Mouse (Mus musculus): Measurements from ENCODE around the gene Matk. TPM values are rescaled to one million over a fixed set of nuclear protein-coding genes. Genes with fewer than 3 reads are reported as not detected.
A peak's percentile ranks its signal among the peaks of the same experiment; 100 is the strongest.

The Matk gene
- polyA plus RNA-seq, 1 experiment from 2014 or later = 3.9 TPM

- Histone ChIP-seq H3K4me2 (replicated peaks; ENCODE audit: low read depth, low read length) (no peak overlapping the region), H3K4me3 (ENCODE audit: low read depth, low read length) (no peak overlapping the region), H3K4me1 (ENCODE audit: control insufficient read depth, insufficient read depth, low read length) (peaks cover 19% of the 10 kb centered on the region; the same call in 1 of the 2 replicates), H3K9me3 (ENCODE audit: control insufficient read depth, low read depth, low read length) (no peaks in the 10 kb centered on the region), H3K27ac (ENCODE audit: low read length) (no peak overlapping the region), H3K36me3 (ENCODE audit: control insufficient read depth, insufficient read depth, low read length) (peaks cover 34% of the 10 kb centered on the region), H3K9ac (replicated peaks; ENCODE audit: low read depth, low read length) (no peak overlapping the region), H3K27me3 (ENCODE audit: control insufficient read depth, insufficient read depth, low read length) (no peaks in the 10 kb centered on the region)
- ATAC-seq (ENCODE audit: insufficient number of reproducible peaks, insufficient read depth, low FRiP score, low read depth) = no peak
- WGBS = 20% methylated on average over 7 of the region's 9 CpGs
Observed at GRCm38 (mm10) chr10:81304597-81305238, 52.0 kb downstream of the Matk start.

DNA sequence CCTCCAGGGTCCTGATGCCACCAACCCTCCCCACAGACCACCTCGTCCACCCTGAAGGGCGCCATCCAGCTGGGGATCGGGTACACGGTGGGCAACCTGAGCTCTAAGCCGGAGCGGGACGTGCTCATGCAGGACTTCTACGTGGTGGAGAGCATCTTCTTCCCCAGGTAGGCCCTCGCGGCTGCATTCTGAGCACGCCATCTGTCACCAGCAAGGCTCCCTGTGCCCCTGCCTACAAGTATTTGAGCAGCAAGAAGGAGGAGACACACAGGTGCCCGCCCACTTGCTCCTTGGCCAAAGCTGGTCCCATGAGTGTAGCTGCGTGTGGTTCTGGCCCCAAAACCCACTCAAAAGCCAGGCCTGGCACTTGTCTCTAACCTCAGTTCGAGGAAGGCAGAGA lies 52.9 kb downstream of the Matk start:
- Histone ChIP-seq H3K4me3 (ENCODE audit: low read depth, low read length) (no peak overlapping the region), H3K27ac (ENCODE audit: low read length) (no peak overlapping the region), H3K9ac (replicated peaks; ENCODE audit: low read depth, low read length) (no peak overlapping the region), H3K4me1 (ENCODE audit: control insufficient read depth, insufficient read depth, low read length) (peaks cover 14% of the 10 kb centered on the region; the same call in 1 of the 2 replicates), H3K9me3 (ENCODE audit: control insufficient read depth, low read depth, low read length) (no peaks in the 10 kb centered on the region), H3K27me3 (ENCODE audit: control insufficient read depth, insufficient read depth, low read length) (no peaks in the 10 kb centered on the region), H3K36me3 (ENCODE audit: control insufficient read depth, insufficient read depth, low read length) (peaks cover 40% of the 10 kb centered on the region), H3K4me2 (replicated peaks; ENCODE audit: low read depth, low read length) (no peak overlapping the region)
- no peak for ATAC-seq (ENCODE audit: insufficient number of reproducible peaks, insufficient read depth, low FRiP score, low read depth)
- 95% methylated on average over 14 of the region's 14 CpGs for WGBS

GRCm38 (mm10) chr10:81306173-81306668 lies 53.5 kb downstream of the Matk start:
- Histone ChIP-seq H3K4me1 (ENCODE audit: control insufficient read depth, insufficient read depth, low read length) (0 out of 2 replicates have a peak, but pooled peaks cover 10% of the 10 kb centered on the region), H3K36me3 (ENCODE audit: control insufficient read depth, insufficient read depth, low read length) (peaks cover 46% of the 10 kb centered on the region), H3K9ac (replicated peaks; ENCODE audit: low read depth, low read length) (no peak overlapping the region), H3K27ac (ENCODE audit: low read length) (no peak overlapping the region), H3K4me2 (replicated peaks; ENCODE audit: low read depth, low read length) (no peak overlapping the region), H3K4me3 (ENCODE audit: low read depth, low read length) (no peak overlapping the region), H3K9me3 (ENCODE audit: control insufficient read depth, low read depth, low read length) (no peaks in the 10 kb centered on the region), H3K27me3 (ENCODE audit: control insufficient read depth, insufficient read depth, low read length) (no peaks in the 10 kb centered on the region)
- ATAC-seq (ENCODE audit: insufficient number of reproducible peaks, insufficient read depth, low FRiP score, low read depth) = no peak
- WGBS = 92% methylated on average over 12 of the region's 12 CpGs

- Histone ChIP-seq H3K9me3 (ENCODE audit: control insufficient read depth, low read depth, low read length) (no peaks in the 10 kb centered on the region), H3K36me3 (ENCODE audit: control insufficient read depth, insufficient read depth, low read length) (peaks cover 54% of the 10 kb centered on the region), H3K4me3 (ENCODE audit: low read depth, low read length) (no peak overlapping the region), H3K27ac (ENCODE audit: low read length) (no peak overlapping the region), H3K4me2 (replicated peaks; ENCODE audit: low read depth, low read length) (no peak overlapping the region), H3K9ac (replicated peaks; ENCODE audit: low read depth, low read length) (no peak overlapping the region), H3K4me1 (ENCODE audit: control insufficient read depth, insufficient read depth, low read length) (0 out of 2 replicates have a peak, but pooled peaks cover 10% of the 10 kb centered on the region), H3K27me3 (ENCODE audit: control insufficient read depth, insufficient read depth, low read length) (no peaks in the 10 kb centered on the region)
- 94% methylated on average over 21 of the region's 21 CpGs for WGBS
- ATAC-seq (ENCODE audit: insufficient number of reproducible peaks, insufficient read depth, low FRiP score, low read depth) = no peak
Observed at GRCm38 (mm10) chr10:81306837-81307682, 54.3 kb downstream of the Matk start.

- no peak for ATAC-seq (ENCODE audit: insufficient number of reproducible peaks, insufficient read depth, low FRiP score, low read depth)
Observed at GRCm38 (mm10) chr10:81309571-81309970, 56.8 kb downstream of the Matk start.

More at GRCm38 (mm10) chr10:81309571-81309970, 56.8 kb downstream of the Matk start:
- H3K9ac ChIP-seq (replicated peaks; ENCODE audit: low read depth, low read length) = no peak overlapping the region
- H3K27ac ChIP-seq (ENCODE audit: low read length) = no peak overlapping the region
- H3K4me1 ChIP-seq (ENCODE audit: control insufficient read depth, insufficient read depth, low read length) = no peaks in the 10 kb centered on the region
- H3K4me2 ChIP-seq (replicated peaks; ENCODE audit: low read depth, low read length) = no peak overlapping the region
- H3K27me3 ChIP-seq (ENCODE audit: control insufficient read depth, insufficient read depth, low read length) = no peaks in the 10 kb centered on the region
- H3K4me3 ChIP-seq (ENCODE audit: low read depth, low read length) = no peak overlapping the region
- H3K36me3 ChIP-seq (ENCODE audit: control insufficient read depth, insufficient read depth, low read length) = peaks cover 74% of the 10 kb centered on the region
- no peaks in the 10 kb centered on the region for H3K9me3 ChIP-seq (ENCODE audit: control insufficient read depth, low read depth, low read length)
- WGBS = 80% methylated on average over 5 of the region's 5 CpGs

Small RNAs within 50 kb of the gene (microRNA-seq; reads per million reads assigned to microRNA genes)
- 5.2 reads per million, percentile 12 among the genes with 10 or more reads in this experiment for gene Mir3057

Other genes with a start within 250 kb of the Matk start
- gene Gng7, start 238.0 kb upstream of the Matk start, polyA plus RNA-seq (2014; fragmentation: Nextera tagmentation; extraction: Ambion mirVana) = 4.7 and 5.9 TPM in 2 replicates
- gene Diras1, start 227.3 kb upstream of the Matk start, polyA plus RNA-seq (2014; fragmentation: Nextera tagmentation; extraction: Ambion mirVana) = 0.20 and 0.41 TPM in 2 replicates
- gene Slc39a3, start 215.5 kb upstream of the Matk start, polyA plus RNA-seq (2014; fragmentation: Nextera tagmentation; extraction: Ambion mirVana) = 10.3 and 11.9 TPM in 2 replicates
- gene Sgta, start 192.8 kb upstream of the Matk start, polyA plus RNA-seq (2014; fragmentation: Nextera tagmentation; extraction: Ambion mirVana) = 162 and 164 TPM in 2 replicates
- 38.2 and 39.9 TPM in 2 replicates for gene Thop1, start 182.9 kb upstream of the Matk start, polyA plus RNA-seq (2014; fragmentation: Nextera tagmentation; extraction: Ambion mirVana)
- 0.22 and 0.56 TPM in 2 replicates for gene Creb3l3, start 154.1 kb upstream of the Matk start, polyA plus RNA-seq (2014; fragmentation: Nextera tagmentation; extraction: Ambion mirVana)
- 164 and 167 TPM in 2 replicates for gene Map2k2, start 147.0 kb upstream of the Matk start, polyA plus RNA-seq (2014; fragmentation: Nextera tagmentation; extraction: Ambion mirVana)
- gene Zbtb7a, start 117.7 kb upstream of the Matk start, polyA plus RNA-seq (2014; fragmentation: Nextera tagmentation; extraction: Ambion mirVana) = 25.5 and 27.4 TPM in 2 replicates
- 32.7 and 40.9 TPM in 2 replicates for gene Pias4, start 85.0 kb upstream of the Matk start, polyA plus RNA-seq (2014; fragmentation: Nextera tagmentation; extraction: Ambion mirVana)
- gene Eef2, start 76.3 kb upstream of the Matk start, polyA plus RNA-seq (2014; fragmentation: Nextera tagmentation; extraction: Ambion mirVana) = 416 and 434 TPM in 2 replicates
- gene Dapk3, start 69.9 kb upstream of the Matk start, polyA plus RNA-seq (2014; fragmentation: Nextera tagmentation; extraction: Ambion mirVana) = 48.9 and 58.7 TPM in 2 replicates
- gene 4930442H23Rik, start 69.1 kb upstream of the Matk start, polyA plus RNA-seq (2014; fragmentation: Nextera tagmentation; extraction: Ambion mirVana) = not detected in 2 replicates
- 0.14 and 0.35 TPM in 2 replicates for gene Nmrk2, start 50.9 kb upstream of the Matk start, polyA plus RNA-seq (2014; fragmentation: Nextera tagmentation; extraction: Ambion mirVana)
- gene Atcay, start 22.1 kb upstream of the Matk start, polyA plus RNA-seq (2014; fragmentation: Nextera tagmentation; extraction: Ambion mirVana) = 1.9 and 2.2 TPM in 2 replicates
- 9.2 and 10.8 TPM in 2 replicates for gene Zfr2, start 19.8 kb upstream of the Matk start, polyA plus RNA-seq (2014; fragmentation: Nextera tagmentation; extraction: Ambion mirVana)
- 223 and 246 TPM in 2 replicates for gene Mrpl54, start 14.0 kb downstream of the Matk start, polyA plus RNA-seq (2014; fragmentation: Nextera tagmentation; extraction: Ambion mirVana)
- gene Apba3, start 14.0 kb downstream of the Matk start, polyA plus RNA-seq (2014; fragmentation: Nextera tagmentation; extraction: Ambion mirVana) = 47.0 and 51.1 TPM in 2 replicates
- 21.6 and 25.2 TPM in 2 replicates for gene Tjp3, start 38.6 kb downstream of the Matk start, polyA plus RNA-seq (2014; fragmentation: Nextera tagmentation; extraction: Ambion mirVana)
- 50.1 and 51.4 TPM in 2 replicates for gene Pip5k1c, start 40.0 kb downstream of the Matk start, polyA plus RNA-seq (2014; fragmentation: Nextera tagmentation; extraction: Ambion mirVana)
- gene Cactin, start 68.2 kb downstream of the Matk start, polyA plus RNA-seq (2014; fragmentation: Nextera tagmentation; extraction: Ambion mirVana) = 21.3 and 21.7 TPM in 2 replicates
- gene Tbxa2r, start 75.8 kb downstream of the Matk start, polyA plus RNA-seq (2014; fragmentation: Nextera tagmentation; extraction: Ambion mirVana) = 23.1 and 23.4 TPM in 2 replicates
- 0.07 TPM in 1 of 2 replicates, not detected in the other for gene Gipc3, start 90.3 kb downstream of the Matk start, polyA plus RNA-seq (2014; fragmentation: Nextera tagmentation; extraction: Ambion mirVana)
- 98.6 TPM in 2 replicates for gene Hmg20b, start 97.5 kb downstream of the Matk start, polyA plus RNA-seq (2014; fragmentation: Nextera tagmentation; extraction: Ambion mirVana)
- 4.7 and 4.8 TPM in 2 replicates for gene Mfsd12, start 104.6 kb downstream of the Matk start, polyA plus RNA-seq (2014; fragmentation: Nextera tagmentation; extraction: Ambion mirVana)
- gene 4930404N11Rik, start 112.9 kb downstream of the Matk start, polyA plus RNA-seq (2014; fragmentation: Nextera tagmentation; extraction: Ambion mirVana) = 0.43 and 0.59 TPM in 2 replicates
- gene Fzr1, start 125.6 kb downstream of the Matk start, polyA plus RNA-seq (2014; fragmentation: Nextera tagmentation; extraction: Ambion mirVana) = 81.3 and 88.7 TPM in 2 replicates
- 44.8 and 48.5 TPM in 2 replicates for gene Dohh, start 131.5 kb downstream of the Matk start, polyA plus RNA-seq (2014; fragmentation: Nextera tagmentation; extraction: Ambion mirVana)
- 3.1 and 4.1 TPM in 2 replicates for gene Gm48551, start 131.5 kb downstream of the Matk start, polyA plus RNA-seq (2014; fragmentation: Nextera tagmentation; extraction: Ambion mirVana)
- 1.0 and 1.1 TPM in 2 replicates for gene Gm48552, start 136.1 kb downstream of the Matk start, polyA plus RNA-seq (2014; fragmentation: Nextera tagmentation; extraction: Ambion mirVana)
- gene Smim24, start 140.1 kb downstream of the Matk start, polyA plus RNA-seq (2014; fragmentation: Nextera tagmentation; extraction: Ambion mirVana) = 17.7 and 21.5 TPM in 2 replicates
- gene Nfic, start 202.7 kb downstream of the Matk start, polyA plus RNA-seq (2014; fragmentation: Nextera tagmentation; extraction: Ambion mirVana) = 76.0 and 80.1 TPM in 2 replicates
- gene Celf5, start 229.8 kb downstream of the Matk start, polyA plus RNA-seq (2014; fragmentation: Nextera tagmentation; extraction: Ambion mirVana) = 1.7 and 2.2 TPM in 2 replicates
- 79.1 and 79.3 TPM in 2 replicates for gene Ncln, start 243.5 kb downstream of the Matk start, polyA plus RNA-seq (2014; fragmentation: Nextera tagmentation; extraction: Ambion mirVana)
- gene S1pr4, start 247.2 kb downstream of the Matk start, polyA plus RNA-seq (2014; fragmentation: Nextera tagmentation; extraction: Ambion mirVana) = 0.41 and 0.72 TPM in 2 replicates